Mouse (Mus musculus): ENCODE data around the gene Olfr1306.

Gene Olfr1306

DNA sequence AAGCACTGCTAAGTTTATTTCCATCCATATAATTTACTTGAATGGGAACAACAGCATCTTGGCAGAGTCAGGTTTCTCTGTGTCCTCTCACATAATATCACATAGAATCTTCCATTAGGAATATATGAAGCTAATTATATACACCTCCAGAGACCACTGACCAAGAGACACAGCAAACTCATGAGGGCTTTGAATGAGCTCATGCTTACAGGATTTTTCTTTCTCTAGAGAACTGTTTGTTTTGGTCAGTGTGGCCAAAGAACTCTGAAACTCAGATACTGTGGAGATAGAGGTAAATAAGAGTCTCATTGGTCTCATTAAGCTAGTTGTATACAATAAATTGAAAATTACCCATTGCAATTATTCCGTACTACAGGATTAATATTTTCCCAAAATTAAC is at the start of gene Olfr1306:
Gene Olfr1306, minus strand, starts transcription at position 101 of the 400 bp plus-strand sequence.
- no peak for DNase-seq (ENCODE audit: extremely low read depth, insufficient read length, low spot score)

DNA sequence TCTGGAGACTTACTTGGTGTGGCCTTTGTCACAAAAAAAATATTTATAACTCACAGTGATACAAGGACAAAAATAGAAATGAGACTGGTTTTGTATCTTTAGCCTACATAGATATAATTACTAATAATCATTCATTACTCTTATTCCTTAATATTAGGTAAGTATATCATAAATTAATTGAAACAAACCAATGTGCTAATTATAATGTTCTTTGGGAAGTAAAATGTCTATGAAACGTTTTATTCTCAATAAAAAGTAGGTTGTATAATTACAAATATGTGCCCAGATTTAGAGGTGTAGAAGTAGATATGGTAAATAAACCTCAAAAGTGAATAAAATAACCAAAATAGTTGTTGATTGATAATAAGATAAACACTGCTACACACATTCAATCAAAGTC is 48.8 kb upstream of the Olfr1306 start, which contains the start of gene Olfr1308:
Gene Olfr1308, minus strand, starts transcription at position 101 of the 400 bp plus-strand sequence.
- no peak for DNase-seq (ENCODE audit: extremely low read depth, insufficient read length, low spot score)

DNA sequence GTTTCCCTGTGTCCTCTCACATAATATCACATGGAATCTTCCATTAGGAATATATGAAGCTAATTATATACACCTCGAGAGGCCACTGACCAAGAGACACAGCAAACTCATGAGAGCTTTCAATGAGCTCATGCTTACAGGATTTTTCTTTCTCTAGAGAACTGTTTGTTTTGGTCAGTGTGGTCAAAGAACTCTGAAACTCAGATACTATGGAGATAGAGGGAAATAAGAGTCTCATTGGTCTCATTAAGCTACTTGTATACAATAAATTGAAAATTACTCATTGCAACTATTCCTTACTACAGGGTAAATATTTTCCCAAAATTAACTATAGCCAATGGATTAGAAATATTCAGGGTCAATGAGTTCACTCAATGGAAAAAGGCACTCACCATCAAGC is 33.3 kb upstream of the Olfr1306 start, which contains the start of gene Olfr1307:
Gene Olfr1307, minus strand, starts transcription at position 101 of the 400 bp plus-strand sequence.
- no peak for DNase-seq (ENCODE audit: extremely low read depth, insufficient read length, low spot score)

DNA sequence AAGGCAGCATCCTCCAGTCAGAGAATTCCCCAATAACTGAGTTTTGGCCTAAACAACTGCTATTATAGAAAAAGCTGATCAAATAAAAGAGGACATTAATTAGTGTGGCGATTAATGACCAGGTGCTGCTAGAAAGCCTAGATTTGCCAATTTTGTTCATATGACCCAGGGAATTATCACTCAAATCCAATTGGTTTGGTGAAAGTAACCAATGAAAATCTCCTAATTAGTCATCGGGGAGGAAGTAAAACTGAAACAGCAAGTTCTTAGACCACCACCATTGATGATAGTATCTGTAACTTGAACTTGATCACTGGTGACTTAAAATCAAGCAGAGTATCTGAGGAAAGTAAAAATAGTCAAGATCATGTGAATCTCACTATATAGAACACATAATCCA is 39.0 kb downstream of the Olfr1306 start, which contains the start of gene Olfr1305:
Gene Olfr1305, minus strand, starts transcription at position 101 of the 400 bp plus-strand sequence.
- DNase-seq (ENCODE audit: extremely low read depth, insufficient read length, low spot score): no peak

Measured in 3134 (cell line).